Mouse (Mus musculus) hindbrain, embryonic 10.5 days (tissue): Measurements from ENCODE around the gene Col23a1. TPM values are rescaled to one million over a fixed set of nuclear protein-coding genes. Genes with fewer than 3 reads are reported as not detected.

Source experiments
- DNase-seq: peaks from one replicate; pipeline ENCODE4 v3.0.0-alpha.2; 2017; ENCODE audit warnings: low spot score
- H3K27ac ChIP-seq: fragments of 300-500 bp; sonication (generic); 2 replicates; pipeline ENCODE4 v1.5.1; 2016; ENCODE audit warnings: mild to moderate bottlenecking, moderate library complexity
- H3K27me3 ChIP-seq: fragments of 300-500 bp; sonication (generic); 2 replicates; pipeline ENCODE4 v1.6.1; 2016; ENCODE audit warnings: mild to moderate bottlenecking; ENCODE audit not compliant: poor library complexity, insufficient read depth, severe bottlenecking
- H3K36me3 ChIP-seq: fragments of 300-500 bp; sonication (generic); 2 replicates; pipeline ENCODE4 v1.6.1; 2016; ENCODE audit warnings: mild to moderate bottlenecking, moderate library complexity
- H3K4me1 ChIP-seq: fragments of 300-500 bp; sonication (generic); replicated peaks from 2 replicates; pipeline ENCODE4 v1.6.1; 2016; ENCODE audit warnings: mild to moderate bottlenecking
- H3K4me3 ChIP-seq: fragments of 300-500 bp; sonication (generic); 2 replicates; pipeline ENCODE4 v1.5.1; 2016; ENCODE audit warnings: mild to moderate bottlenecking, moderate library complexity
- H3K9me3 ChIP-seq: fragments of 300-500 bp; sonication (generic); 2 replicates; pipeline ENCODE4 v1.6.1; 2016; ENCODE audit warnings: mild to moderate bottlenecking, moderate library complexity
- WGBS: fragments of 180-500 bp; shearing (Covaris S2); methylation state at CpG from one replicate; pipeline ENCODE4 v1.1.7; 2016; 5-methylcytosine and 5-hydroxymethylcytosine counted together
- polyA plus RNA-seq: library from polyadenylated mRNA; unstranded; fragments of >200 nt; fragmentation: Nextera tagmentation; extraction: Ambion mirVana; gene quantifications from 2 replicates; pipeline ENCODE4 v1.2.1, GENCODE M21; 2016

The Col23a1 gene
- 16.1 and 16.6 TPM in 2 replicates for polyA plus RNA-seq

GRCm38 (mm10) chr11:51289564-51290041 is at the start of gene Col23a1:
Gene Col23a1, plus strand, starts transcription at chr11:51289920.
- Histone ChIP-seq H3K36me3 (peaks cover 7% of the 10 kb centered on the region; the same call in 1 of the 2 replicates), H3K27ac (peak within 1 kb of the TSS; percentile 86), H3K27me3 (peaks cover 10% of the 10 kb centered on the region), H3K4me1 (peaks cover 21% of the 10 kb centered on the region), H3K4me3 (peak within 1 kb of the TSS; percentile 71), H3K9me3 (no peaks in the 10 kb centered on the region)
- under 1% methylated on average over 38 of the region's 38 CpGs for WGBS
- DNase-seq, result peak; percentile 86

GRCm38 (mm10) chr11:51242897-51243296 is 46.8 kb upstream of the Col23a1 start:
- no peaks in the 10 kb centered on the region for H3K27me3 ChIP-seq
- no peaks in the 10 kb centered on the region for H3K9me3 ChIP-seq
- DNase-seq, result no peak
- 91% methylated on average over 2 of the region's 2 CpGs for WGBS
- no peaks in the 10 kb centered on the region for H3K4me1 ChIP-seq
- H3K27ac ChIP-seq, result no peak overlapping the region
- no peak overlapping the region for H3K4me3 ChIP-seq
- no peaks in the 10 kb centered on the region for H3K36me3 ChIP-seq

- no peaks in the 10 kb centered on the region for H3K27me3 ChIP-seq
- WGBS, result 89% methylated on average over 4 of the region's 4 CpGs
- H3K4me3 ChIP-seq, result no peak overlapping the region
- DNase-seq, result no peak
- no peak overlapping the region for H3K27ac ChIP-seq
- H3K36me3 ChIP-seq, result no peaks in the 10 kb centered on the region
- 0 out of 2 replicates have a peak, but pooled peaks cover under 1% of the 10 kb centered on the region for H3K4me1 ChIP-seq
- H3K9me3 ChIP-seq, result no peaks in the 10 kb centered on the region
Measured at GRCm38 (mm10) chr11:51257006-51257405, 32.7 kb upstream of the Col23a1 start.

- Histone ChIP-seq H3K4me1 (peaks cover 32% of the 10 kb centered on the region), H3K27ac (peak within 1 kb of the TSS; percentile 99), H3K4me3 (peak within 1 kb of the TSS; percentile 93), H3K9me3 (no peaks in the 10 kb centered on the region), H3K27me3 (no peaks in the 10 kb centered on the region), H3K36me3 (peaks cover 3% of the 10 kb centered on the region; the same call in 1 of the 2 replicates)
- 81% methylated on average over 3 of the region's 3 CpGs for WGBS
- no peak for DNase-seq
Measured at GRCm38 (mm10) chr11:51261680-51262219, 28.0 kb upstream of the Col23a1 start, which contains the start of gene Clk4. Gene Clk4, plus strand, starts transcription at chr11:51261730.

GRCm38 (mm10) chr11:51262342-51263285 is 27.1 kb upstream of the Col23a1 start, which contains the start of gene BC049762:
Gene BC049762, minus strand, starts transcription at chr11:51263046.
- H3K9me3 ChIP-seq, result no peaks in the 10 kb centered on the region
- H3K4me1 ChIP-seq, result peaks cover 32% of the 10 kb centered on the region
- 10% methylated on average over 57 of the region's 57 CpGs for WGBS
- no peaks in the 10 kb centered on the region for H3K27me3 ChIP-seq
- H3K27ac ChIP-seq, result peak within 1 kb of the TSS; percentile 99
- peaks cover 12% of the 10 kb centered on the region for H3K36me3 ChIP-seq
- DNase-seq, result peak; percentile 99
- peak within 1 kb of the TSS; percentile 93 for H3K4me3 ChIP-seq

GRCm38 (mm10) chr11:51263286-51263831 is 26.4 kb upstream of the Col23a1 start:
- Histone ChIP-seq H3K27me3 (no peaks in the 10 kb centered on the region), H3K9me3 (no peaks in the 10 kb centered on the region), H3K4me3 (peak overlapping the region; percentile 93), H3K4me1 (peaks cover 32% of the 10 kb centered on the region), H3K36me3 (peaks cover 19% of the 10 kb centered on the region), H3K27ac (peak overlapping the region; percentile 99)
- DNase-seq, result no peak
- WGBS, result under 1% methylated on average over 50 of the region's 50 CpGs

- Histone ChIP-seq H3K36me3 (peaks cover 29% of the 10 kb centered on the region), H3K27me3 (no peaks in the 10 kb centered on the region), H3K4me1 (peaks cover 32% of the 10 kb centered on the region), H3K4me3 (peak overlapping the region; percentile 93), H3K9me3 (no peaks in the 10 kb centered on the region), H3K27ac (0 out of 2 replicates have a peak overlapping the region, but pooled peaks have one; percentile 99)
- WGBS, result 35% methylated on average over 6 of the region's 6 CpGs
- no peak for DNase-seq
Measured at GRCm38 (mm10) chr11:51264352-51264751, 25.4 kb upstream of the Col23a1 start.

- DNase-seq, result peak; percentile 32
- Histone ChIP-seq H3K36me3 (peaks cover 38% of the 10 kb centered on the region), H3K9me3 (no peaks in the 10 kb centered on the region), H3K4me3 (peak overlapping the region; percentile 93), H3K27ac (no peak overlapping the region), H3K4me1 (peaks cover 32% of the 10 kb centered on the region), H3K27me3 (no peaks in the 10 kb centered on the region)
- 59% methylated on average over 3 of the region's 3 CpGs for WGBS
Measured at GRCm38 (mm10) chr11:51265326-51265725, 24.4 kb upstream of the Col23a1 start.

- Histone ChIP-seq H3K4me3 (no peak overlapping the region), H3K27ac (no peak overlapping the region), H3K36me3 (peaks cover 95% of the 10 kb centered on the region), H3K9me3 (no peaks in the 10 kb centered on the region), H3K27me3 (no peaks in the 10 kb centered on the region), H3K4me1 (peaks cover 10% of the 10 kb centered on the region)
- 76% methylated on average over 1 of the region's 1 CpGs for WGBS
- DNase-seq, result no peak
Measured at GRCm38 (mm10) chr11:51274418-51274817, 15.3 kb upstream of the Col23a1 start.

GRCm38 (mm10) chr11:51290066-51290955 is 591 bp downstream of the Col23a1 start:
- H3K9me3 ChIP-seq, result peaks cover 1% of the 10 kb centered on the region; the same call in 1 of the 2 replicates
- DNase-seq, result peak; percentile 78
- peaks cover 21% of the 10 kb centered on the region for H3K4me1 ChIP-seq
- peaks cover 10% of the 10 kb centered on the region for H3K27me3 ChIP-seq
- H3K4me3 ChIP-seq, result peak overlapping the region; percentile 71
- WGBS, result 2% methylated on average over 74 of the region's 74 CpGs
- H3K36me3 ChIP-seq, result peaks cover 3% of the 10 kb centered on the region; the same call in 1 of the 2 replicates
- peak overlapping the region; percentile 86 for H3K27ac ChIP-seq

GRCm38 (mm10) chr11:51293956-51294530 is 4.3 kb downstream of the Col23a1 start:
- no peak for DNase-seq
- Histone ChIP-seq H3K9me3 (peaks cover 5% of the 10 kb centered on the region; the same call in 1 of the 2 replicates), H3K27ac (no peak overlapping the region), H3K4me3 (no peak overlapping the region), H3K4me1 (peaks cover 17% of the 10 kb centered on the region), H3K36me3 (peaks cover 9% of the 10 kb centered on the region; the same call in 1 of the 2 replicates), H3K27me3 (peaks cover 10% of the 10 kb centered on the region)
- 78% methylated on average over 2 of the region's 2 CpGs for WGBS
